Mouse (Mus musculus) E14TG2a.4 (cell line): ENCODE data around the gene Sfxn4.

ENCODE experiments used
- H3K27me3 ChIP-seq: 2 replicates; pipeline ENCODE4 v1.6.1; 2014; ENCODE audit warnings: low read length, control low read depth; ENCODE audit not compliant: insufficient read depth
- H3K36me3 ChIP-seq: 2 replicates; pipeline ENCODE4 v1.6.1; 2014; ENCODE audit warnings: low read length, control low read depth; ENCODE audit not compliant: insufficient read depth
- H3K4me1 ChIP-seq: replicated peaks from 2 replicates; pipeline ENCODE4 v1.6.1; 2014; ENCODE audit warnings: low read depth, low read length, control low read depth
- H3K4me3 ChIP-seq: replicated peaks from 2 replicates; pipeline ENCODE4 v1.5.1; 2014; ENCODE audit warnings: mild to moderate bottlenecking, low read length
- H3K9me3 ChIP-seq: 2 replicates; pipeline ENCODE4 v1.6.1; 2014; ENCODE audit warnings: low read length, control low read depth
- CTCF ChIP-seq: conservative IDR thresholded peaks from 2 replicates; pipeline ENCODE4 v1.5.1; 2014; ENCODE audit warnings: low read length
- NANOG ChIP-seq: IDR thresholded peaks from 2 replicates; pipeline ENCODE4 v1.6.1; 2014; ENCODE audit warnings: borderline replicate concordance, low read length, mixed read lengths
- POU5F1 ChIP-seq: IDR thresholded peaks from 2 replicates; pipeline ENCODE4 v1.6.1; 2014; ENCODE audit warnings: low read length, borderline replicate concordance

Sfxn4 gene

GRCm38 (mm10) chr19:60811098-60812035, 49.9 kb downstream of the Sfxn4 start, which contains the start of gene Fam45a:
Gene Fam45a, plus strand, starts transcription at chr19:60811585.
- Histone ChIP-seq H3K4me3 (peak within 1 kb of the TSS; percentile 80), H3K27me3 (no peaks in the 10 kb centered on the region), H3K36me3 (peaks cover 14% of the 10 kb centered on the region), H3K9me3 (no peaks in the 10 kb centered on the region), H3K4me1 (peaks cover 16% of the 10 kb centered on the region)
- no peak for TF ChIP-seq NANOG
- peak; percentile 14; the same call in 1 of the 2 replicates for TF ChIP-seq CTCF

GRCm38 (mm10) chr19:60809927-60810326, 51.4 kb downstream of the Sfxn4 start:
- TF ChIP-seq POU5F1 (no peak), CTCF (no peak), NANOG (no peak)
- H3K9me3 ChIP-seq = no peaks in the 10 kb centered on the region
- H3K36me3 ChIP-seq = peaks cover 5% of the 10 kb centered on the region
- H3K4me3 ChIP-seq = no peak overlapping the region
- H3K27me3 ChIP-seq = no peaks in the 10 kb centered on the region
- H3K4me1 ChIP-seq = peaks cover 16% of the 10 kb centered on the region

- TF ChIP-seq NANOG (no peak), POU5F1 (no peak), CTCF (no peak)
- H3K9me3 ChIP-seq = no peaks in the 10 kb centered on the region
- H3K27me3 ChIP-seq = 0 out of 2 replicates have a peak, but pooled peaks cover 5% of the 10 kb centered on the region
- no peaks in the 10 kb centered on the region for H3K36me3 ChIP-seq
- no peak overlapping the region for H3K4me3 ChIP-seq
- H3K4me1 ChIP-seq = no peaks in the 10 kb centered on the region
Observed at GRCm38 (mm10) chr19:60804903-60805302, 56.4 kb downstream of the Sfxn4 start.

- Histone ChIP-seq H3K9me3 (no peaks in the 10 kb centered on the region), H3K36me3 (no peaks in the 10 kb centered on the region), H3K4me3 (no peak overlapping the region), H3K27me3 (peaks cover 13% of the 10 kb centered on the region; the same call in 1 of the 2 replicates), H3K4me1 (no peaks in the 10 kb centered on the region)
- TF ChIP-seq NANOG = no peak
- no peak for TF ChIP-seq POU5F1
- TF ChIP-seq CTCF = no peak
Observed at GRCm38 (mm10) chr19:60799867-60800569, 61.3 kb downstream of the Sfxn4 start.

- Histone ChIP-seq H3K4me3 (no peak overlapping the region), H3K4me1 (no peaks in the 10 kb centered on the region), H3K36me3 (no peaks in the 10 kb centered on the region), H3K27me3 (peaks cover 7% of the 10 kb centered on the region; the same call in 1 of the 2 replicates), H3K9me3 (no peaks in the 10 kb centered on the region)
- TF ChIP-seq POU5F1 (no peak), CTCF (no peak), NANOG (no peak)
Observed at GRCm38 (mm10) chr19:60797415-60797814, 63.9 kb downstream of the Sfxn4 start.

DNA sequence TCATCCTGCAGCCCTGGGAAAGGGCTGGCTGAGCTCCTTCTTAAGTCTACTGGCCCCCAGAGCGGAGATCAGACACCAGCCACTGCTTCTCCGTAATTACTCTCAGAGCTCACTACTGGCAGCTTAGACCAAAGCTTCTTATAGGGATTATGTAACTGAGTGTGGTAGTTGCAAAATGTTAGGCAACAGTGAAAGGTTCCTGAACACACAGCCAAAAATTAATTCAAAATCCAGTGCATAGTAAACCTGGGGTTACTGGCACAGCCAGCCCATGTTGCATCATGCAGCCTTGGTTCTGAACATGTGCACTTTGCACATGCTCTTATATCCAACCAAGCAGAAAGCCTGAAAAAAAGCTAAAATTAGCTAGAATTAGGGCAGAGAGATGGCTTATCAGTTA, 66.0 kb downstream of the Sfxn4 start:
- H3K9me3 ChIP-seq = no peaks in the 10 kb centered on the region
- TF ChIP-seq CTCF (no peak), POU5F1 (no peak), NANOG (no peak)
- H3K4me1 ChIP-seq = peaks cover 8% of the 10 kb centered on the region; the same call in 1 of the 2 replicates
- H3K27me3 ChIP-seq = peaks cover 7% of the 10 kb centered on the region; the same call in 1 of the 2 replicates
- no peak overlapping the region for H3K4me3 ChIP-seq
- no peaks in the 10 kb centered on the region for H3K36me3 ChIP-seq

GRCm38 (mm10) chr19:60793170-60793707, 68.0 kb downstream of the Sfxn4 start:
- Histone ChIP-seq H3K9me3 (no peaks in the 10 kb centered on the region), H3K27me3 (peaks cover 7% of the 10 kb centered on the region; the same call in 1 of the 2 replicates), H3K4me3 (no peak overlapping the region), H3K4me1 (peaks cover 13% of the 10 kb centered on the region), H3K36me3 (peaks cover 6% of the 10 kb centered on the region)
- TF ChIP-seq NANOG = no peak
- no peak for TF ChIP-seq POU5F1
- TF ChIP-seq CTCF = no peak

DNA sequence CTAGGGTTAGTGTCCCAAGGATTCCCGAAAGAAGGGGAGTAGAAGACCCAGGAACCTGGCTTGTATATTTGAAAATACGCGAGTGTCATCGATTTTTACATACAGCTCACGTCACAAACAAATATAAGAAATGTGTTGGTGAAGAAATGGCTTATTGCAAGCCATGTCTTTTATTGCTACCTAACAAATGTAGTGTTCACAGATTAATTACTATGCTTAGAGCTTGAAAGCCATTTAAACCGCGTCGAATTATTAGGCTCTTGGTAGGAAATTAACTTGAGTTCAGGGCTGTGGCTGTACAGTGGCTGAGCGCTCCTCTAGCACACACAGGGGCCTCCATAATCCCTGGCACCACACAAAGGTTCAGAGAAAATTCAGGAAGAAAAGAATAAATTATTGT, 70.1 kb downstream of the Sfxn4 start:
- H3K9me3 ChIP-seq = no peaks in the 10 kb centered on the region
- TF ChIP-seq NANOG = no peak
- no peak for TF ChIP-seq CTCF
- TF ChIP-seq POU5F1 = no peak

More for the DNA sequence above, 70.1 kb downstream of the Sfxn4 start:
- peak overlapping the region; percentile 96 for H3K4me3 ChIP-seq
- peaks cover 24% of the 10 kb centered on the region for H3K36me3 ChIP-seq
- peaks cover 33% of the 10 kb centered on the region for H3K4me1 ChIP-seq
- peaks cover 4% of the 10 kb centered on the region; the same call in 1 of the 2 replicates for H3K27me3 ChIP-seq
